Mouse (Mus musculus): ENCODE measurements around the gene Cdkn2aip. TPM values are rescaled to one million over a fixed set of nuclear protein-coding genes. Genes with fewer than 3 reads are reported as not detected.

Cdkn2aip gene
- 4.0 and 4.8 TPM in 2 replicates for polyA plus RNA-seq (2011; ENCODE audit: insufficient read depth, insufficient read length, low replicate concordance, missing spikeins)

DNA sequence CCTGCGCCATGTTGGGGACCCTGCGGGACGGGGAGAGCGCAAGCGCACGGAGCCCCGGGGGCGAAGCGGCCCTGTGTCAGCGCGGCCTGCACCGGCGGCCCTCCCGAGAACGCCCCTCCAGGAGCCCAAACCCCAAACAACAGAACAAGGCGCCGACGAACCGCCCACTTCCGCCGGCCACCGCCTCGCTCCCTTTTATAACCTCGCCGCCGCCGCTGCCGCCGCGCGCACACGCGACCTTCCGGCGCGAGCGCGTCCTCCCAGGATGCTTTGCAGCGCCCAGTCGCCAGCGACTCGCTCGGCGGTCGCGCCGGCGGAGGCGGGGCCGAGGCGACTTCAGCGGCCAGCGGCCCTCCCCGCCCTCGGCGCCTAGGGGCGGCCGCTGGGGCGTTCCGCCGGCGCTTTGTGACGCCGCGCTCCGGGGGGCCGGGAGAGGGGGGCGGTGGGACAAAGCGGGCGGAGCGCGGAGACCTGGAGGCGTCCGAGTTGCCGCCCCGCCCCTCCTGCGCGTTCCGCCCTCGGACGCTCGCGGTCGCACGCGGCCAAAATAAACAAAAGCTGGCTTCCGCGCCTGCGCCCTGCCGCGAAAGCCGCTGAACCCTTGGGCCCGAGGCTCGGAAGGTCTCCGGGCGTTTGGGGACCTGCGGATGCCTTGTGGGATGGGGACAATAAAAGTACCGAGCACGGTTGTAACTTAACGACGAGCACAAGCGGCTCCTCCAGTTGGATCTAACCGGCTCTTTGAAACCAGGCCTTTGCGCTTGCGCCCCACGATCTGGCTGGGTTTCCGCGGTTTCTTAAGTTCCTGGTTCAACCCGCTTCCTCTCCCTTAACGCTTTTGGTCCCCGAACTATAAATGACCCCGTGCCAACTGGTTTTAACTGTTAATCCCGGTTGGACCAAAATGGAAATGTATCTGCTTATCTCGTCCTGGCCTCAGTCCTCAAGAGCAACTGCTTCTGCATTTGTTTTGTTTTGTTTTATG lies at the start of gene Cdkn2aip:
Cdkn2aip (minus strand) TSS at position 172 of the 985 bp plus-strand sequence.
- no peaks in the 10 kb centered on the region for H3K4me1 ChIP-seq (ENCODE audit: control insufficient read depth, insufficient read depth, low read length)
- TF ChIP-seq POLR2A (IDR thresholded peaks at IDR 0.05; ENCODE audit: borderline replicate concordance, control insufficient read depth, low read depth, low read length) (peak; percentile 92; the same call in 1 of the 2 replicates), CTCF (IDR thresholded peaks at IDR 0.05; ENCODE audit: control insufficient read depth, insufficient read depth, low read length) (no peak)
- under 1% methylated on average over 114 of the region's 114 CpGs for WGBS
- peak within 1 kb of the TSS; percentile 99 for H3K27ac ChIP-seq (ENCODE audit: control insufficient read depth, insufficient read depth, low read depth, low read length, poor library complexity)
- H3K4me3 ChIP-seq (replicated peaks; ENCODE audit: control insufficient read depth, low read depth, low read length) = peak within 1 kb of the TSS; percentile 98

DNA sequence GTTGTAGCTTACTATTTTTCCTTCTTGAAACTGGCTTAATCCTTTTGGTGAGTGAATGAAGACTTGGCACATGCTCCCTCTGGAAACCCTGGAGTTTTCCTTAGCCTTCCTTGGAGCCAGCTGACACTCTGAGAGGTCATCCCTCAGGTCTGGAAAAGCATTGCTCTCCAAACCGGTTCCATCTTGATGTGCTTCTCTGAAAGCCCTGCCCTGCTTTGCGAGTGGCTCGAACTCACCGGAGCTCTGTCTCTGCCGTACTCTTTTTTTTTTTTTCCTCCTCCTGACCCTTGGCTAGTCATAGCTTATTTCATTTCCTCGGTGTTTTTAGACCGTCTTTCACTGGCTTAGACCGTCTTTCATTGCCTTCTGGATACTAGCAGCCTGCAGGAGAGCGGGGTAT lies 49.5 kb upstream of the Cdkn2aip start:
- no peaks in the 10 kb centered on the region for H3K4me1 ChIP-seq (ENCODE audit: control insufficient read depth, insufficient read depth, low read length)
- H3K27ac ChIP-seq (ENCODE audit: control insufficient read depth, insufficient read depth, low read depth, low read length, poor library complexity) = no peak overlapping the region
- whole genome bisulfite sequencing = 77% methylated on average over 9 of the region's 9 CpGs
- no peak overlapping the region for H3K4me3 ChIP-seq (replicated peaks; ENCODE audit: control insufficient read depth, low read depth, low read length)
- TF ChIP-seq POLR2A (IDR thresholded peaks at IDR 0.05; ENCODE audit: borderline replicate concordance, control insufficient read depth, low read depth, low read length) (no peak), CTCF (IDR thresholded peaks at IDR 0.05; ENCODE audit: control insufficient read depth, insufficient read depth, low read length) (no peak)

DNA sequence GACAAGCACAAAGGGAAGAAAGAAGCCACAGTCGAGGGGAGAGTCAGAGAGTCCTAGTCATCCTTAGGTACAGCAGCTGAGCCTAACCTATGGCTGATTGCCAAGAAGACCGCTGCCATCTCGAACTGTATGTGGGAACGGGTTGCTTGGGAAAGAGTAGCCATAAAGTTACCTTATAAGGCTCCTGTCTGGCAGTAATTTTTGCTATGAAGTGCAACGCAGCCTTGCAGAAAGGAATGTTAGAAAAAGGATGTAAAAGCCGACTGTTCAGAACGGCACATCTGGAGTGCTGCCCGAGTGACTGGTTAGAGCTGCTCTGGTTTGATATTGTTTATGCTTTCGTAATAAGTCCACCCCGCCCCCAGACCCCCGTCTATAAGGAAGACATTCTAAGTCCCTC lies 47.0 kb upstream of the Cdkn2aip start:
- no peaks in the 10 kb centered on the region for H3K4me1 ChIP-seq (ENCODE audit: control insufficient read depth, insufficient read depth, low read length)
- TF ChIP-seq POLR2A (IDR thresholded peaks at IDR 0.05; ENCODE audit: borderline replicate concordance, control insufficient read depth, low read depth, low read length) (no peak), CTCF (IDR thresholded peaks at IDR 0.05; ENCODE audit: control insufficient read depth, insufficient read depth, low read length) (no peak)
- H3K27ac ChIP-seq (ENCODE audit: control insufficient read depth, insufficient read depth, low read depth, low read length, poor library complexity) = no peak overlapping the region
- no peak overlapping the region for H3K4me3 ChIP-seq (replicated peaks; ENCODE audit: control insufficient read depth, low read depth, low read length)
- whole genome bisulfite sequencing = 71% methylated on average over 11 of the region's 11 CpGs

DNA sequence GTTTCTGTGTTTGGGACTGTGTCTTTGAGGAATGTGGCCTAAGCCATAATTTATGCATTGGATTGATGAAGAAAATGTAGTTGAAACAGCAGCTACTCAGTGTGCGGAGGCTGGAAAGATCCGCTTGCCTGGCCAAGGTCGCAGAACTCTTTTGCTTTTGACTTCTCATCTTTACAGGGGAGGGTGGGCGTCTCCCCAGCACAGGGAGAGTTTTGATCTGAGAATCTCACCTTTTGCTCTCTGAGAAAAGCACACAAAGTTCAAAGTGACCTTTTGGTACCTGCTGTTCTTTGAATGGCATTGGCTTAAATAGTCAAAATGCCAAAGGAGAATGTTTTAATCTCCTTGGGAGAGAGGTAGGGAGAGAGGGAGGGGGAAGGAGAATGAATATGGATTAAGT lies 46.5 kb upstream of the Cdkn2aip start:
- TF ChIP-seq POLR2A (IDR thresholded peaks at IDR 0.05; ENCODE audit: borderline replicate concordance, control insufficient read depth, low read depth, low read length) (no peak), CTCF (IDR thresholded peaks at IDR 0.05; ENCODE audit: control insufficient read depth, insufficient read depth, low read length) (no peak)
- Histone ChIP-seq H3K4me1 (ENCODE audit: control insufficient read depth, insufficient read depth, low read length) (no peaks in the 10 kb centered on the region), H3K4me3 (replicated peaks; ENCODE audit: control insufficient read depth, low read depth, low read length) (no peak overlapping the region), H3K27ac (ENCODE audit: control insufficient read depth, insufficient read depth, low read depth, low read length, poor library complexity) (no peak overlapping the region)
- WGBS = 84% methylated on average over 4 of the region's 4 CpGs

DNA sequence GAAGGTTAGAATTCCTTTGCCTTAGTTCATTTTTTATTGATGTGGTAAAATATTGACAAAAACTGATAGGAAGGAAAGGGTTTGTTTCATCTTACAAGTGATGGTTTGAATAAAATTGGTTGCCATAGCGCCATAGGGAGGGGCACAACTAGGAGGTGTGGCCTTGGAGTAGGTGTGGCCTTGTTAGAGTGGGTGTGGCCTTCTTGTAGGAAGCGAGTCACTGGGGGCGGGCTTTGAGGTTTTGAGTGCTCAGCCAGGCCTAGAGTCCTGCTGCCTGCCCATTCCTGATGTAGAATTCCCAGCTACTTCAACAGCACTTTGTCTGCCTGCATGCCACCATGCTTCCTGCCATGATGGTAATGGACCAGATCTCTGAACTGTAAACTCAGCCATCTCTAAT lies 39.4 kb upstream of the Cdkn2aip start:
- Histone ChIP-seq H3K4me1 (ENCODE audit: control insufficient read depth, insufficient read depth, low read length) (no peaks in the 10 kb centered on the region), H3K27ac (ENCODE audit: control insufficient read depth, insufficient read depth, low read depth, low read length, poor library complexity) (no peak overlapping the region), H3K4me3 (replicated peaks; ENCODE audit: control insufficient read depth, low read depth, low read length) (no peak overlapping the region)
- WGBS = 90% methylated on average over 3 of the region's 3 CpGs
- TF ChIP-seq POLR2A (IDR thresholded peaks at IDR 0.05; ENCODE audit: borderline replicate concordance, control insufficient read depth, low read depth, low read length) = no peak

DNA sequence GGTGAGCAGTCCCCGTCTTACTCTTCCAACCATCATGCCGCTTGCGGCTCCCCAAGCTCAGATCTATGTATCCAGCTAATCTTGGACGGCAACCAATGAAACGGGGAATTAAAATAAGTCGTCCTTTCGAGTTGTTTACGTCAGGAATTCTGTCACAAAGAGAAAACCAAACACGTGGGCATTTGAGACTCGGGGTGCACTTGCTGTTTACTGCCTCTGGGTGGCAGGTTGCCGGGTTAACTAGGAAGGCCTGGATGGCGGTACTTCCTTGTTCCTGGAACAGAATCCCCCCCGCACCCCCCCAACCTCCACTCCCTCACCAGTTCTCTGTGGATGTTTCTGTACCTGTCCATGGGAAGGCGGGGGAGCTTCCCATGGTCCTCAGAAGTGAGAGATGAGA lies 36.4 kb upstream of the Cdkn2aip start:
- no peak overlapping the region for H3K4me3 ChIP-seq (replicated peaks; ENCODE audit: control insufficient read depth, low read depth, low read length)
- H3K4me1 ChIP-seq (ENCODE audit: control insufficient read depth, insufficient read depth, low read length) = no peaks in the 10 kb centered on the region
- no peak for TF ChIP-seq CTCF (IDR thresholded peaks at IDR 0.05; ENCODE audit: control insufficient read depth, insufficient read depth, low read length)
- TF ChIP-seq POLR2A (IDR thresholded peaks at IDR 0.05; ENCODE audit: borderline replicate concordance, control insufficient read depth, low read depth, low read length) = no peak
- no peak overlapping the region for H3K27ac ChIP-seq (ENCODE audit: control insufficient read depth, insufficient read depth, low read depth, low read length, poor library complexity)
- 69% methylated on average over 14 of the region's 14 CpGs for WGBS

DNA sequence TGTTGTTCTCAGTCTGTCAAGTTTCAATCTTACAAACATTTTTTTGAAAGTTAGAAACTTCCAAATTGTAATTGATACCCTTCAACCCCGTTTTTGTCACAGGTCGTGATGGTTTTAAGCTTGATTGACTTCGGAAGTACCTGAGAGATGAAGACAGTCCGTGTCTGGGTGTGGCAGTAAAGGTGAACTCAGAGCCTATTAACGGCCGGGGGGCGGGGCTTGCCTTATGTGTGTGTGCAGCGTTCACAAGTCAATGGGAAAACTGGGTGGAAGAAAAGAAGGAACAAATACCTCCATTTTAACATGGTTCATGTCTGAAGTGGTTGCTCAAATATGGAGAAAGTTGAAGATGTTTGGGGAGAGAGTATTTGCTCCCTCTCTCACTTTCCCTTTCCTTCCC lies 35.8 kb upstream of the Cdkn2aip start:
- Histone ChIP-seq H3K27ac (ENCODE audit: control insufficient read depth, insufficient read depth, low read depth, low read length, poor library complexity) (no peak overlapping the region), H3K4me1 (ENCODE audit: control insufficient read depth, insufficient read depth, low read length) (no peaks in the 10 kb centered on the region), H3K4me3 (replicated peaks; ENCODE audit: control insufficient read depth, low read depth, low read length) (no peak overlapping the region)
- WGBS = 69% methylated on average over 8 of the region's 8 CpGs
- no peak for TF ChIP-seq POLR2A (IDR thresholded peaks at IDR 0.05; ENCODE audit: borderline replicate concordance, control insufficient read depth, low read depth, low read length)
- TF ChIP-seq CTCF (IDR thresholded peaks at IDR 0.05; ENCODE audit: control insufficient read depth, insufficient read depth, low read length) = no peak

DNA sequence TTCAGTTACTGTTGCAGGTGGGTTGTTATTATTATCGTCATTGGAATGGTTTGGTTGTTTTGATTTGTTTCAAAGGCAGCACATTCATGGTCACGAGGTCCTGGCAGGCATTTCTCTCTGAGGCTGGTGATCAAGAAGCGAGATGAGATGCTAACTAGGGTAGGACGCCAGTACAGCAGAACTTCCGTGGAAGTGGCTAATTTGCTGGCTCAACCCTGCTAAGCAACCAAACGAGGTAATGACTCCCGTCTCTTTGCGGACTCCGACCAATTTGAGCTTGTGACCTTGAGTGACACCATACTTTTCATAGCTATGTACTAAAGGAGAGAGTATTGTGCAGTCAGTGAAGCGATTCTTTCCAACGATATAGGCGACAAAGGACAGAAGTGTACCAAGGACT lies 32.6 kb upstream of the Cdkn2aip start:
- no peak for TF ChIP-seq POLR2A (IDR thresholded peaks at IDR 0.05; ENCODE audit: borderline replicate concordance, control insufficient read depth, low read depth, low read length)
- no peak for TF ChIP-seq CTCF (IDR thresholded peaks at IDR 0.05; ENCODE audit: control insufficient read depth, insufficient read depth, low read length)
- no peak overlapping the region for H3K4me3 ChIP-seq (replicated peaks; ENCODE audit: control insufficient read depth, low read depth, low read length)
- 80% methylated on average over 12 of the region's 12 CpGs for WGBS

More for the DNA sequence above, 32.6 kb upstream of the Cdkn2aip start:
- H3K4me1 ChIP-seq (ENCODE audit: control insufficient read depth, insufficient read depth, low read length) = no peaks in the 10 kb centered on the region
- no peak overlapping the region for H3K27ac ChIP-seq (ENCODE audit: control insufficient read depth, insufficient read depth, low read depth, low read length, poor library complexity)
